Mouse (Mus musculus) central nervous system, embryonic 11.5 days (tissue): Measurements from ENCODE around the gene Ccl24. TPM values are rescaled to one million over a fixed set of nuclear protein-coding genes. Genes with fewer than 3 reads are reported as not detected.

Experiments used
- polyA plus RNA-seq: library from polyadenylated mRNA; depleted of rRNA; stranded (reverse); fragments of >200 nt; gene quantifications from 2 replicates; pipeline ENCODE4 v1.2.3, GENCODE M21; 2012; rRNA removed

The Ccl24 gene
- polyA plus RNA-seq = 1.1 and 1.9 TPM in 2 replicates

DNA sequence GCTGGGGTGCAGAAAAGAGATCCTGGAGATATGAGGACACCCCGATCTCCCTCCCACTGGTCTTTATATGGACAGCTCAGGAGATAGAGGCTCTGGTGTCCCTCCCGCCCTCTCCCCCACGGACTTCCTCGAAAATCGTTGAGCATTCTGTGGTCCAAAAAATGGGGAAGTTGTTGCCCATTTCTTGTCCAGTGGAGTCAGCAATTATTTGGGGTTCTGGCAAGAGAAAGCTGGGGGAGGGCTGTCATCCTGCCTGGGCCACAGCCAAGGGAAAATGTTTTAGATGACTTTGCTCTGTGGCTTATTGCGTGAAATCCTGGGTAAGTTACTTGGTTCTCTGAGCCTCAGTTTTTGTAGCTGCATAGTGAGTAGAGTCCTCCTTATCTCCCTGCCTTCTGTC, at the start of gene Ccl24:
TSS of gene Ccl24 (minus strand) at position 44 of the 400 bp plus-strand sequence.

DNA sequence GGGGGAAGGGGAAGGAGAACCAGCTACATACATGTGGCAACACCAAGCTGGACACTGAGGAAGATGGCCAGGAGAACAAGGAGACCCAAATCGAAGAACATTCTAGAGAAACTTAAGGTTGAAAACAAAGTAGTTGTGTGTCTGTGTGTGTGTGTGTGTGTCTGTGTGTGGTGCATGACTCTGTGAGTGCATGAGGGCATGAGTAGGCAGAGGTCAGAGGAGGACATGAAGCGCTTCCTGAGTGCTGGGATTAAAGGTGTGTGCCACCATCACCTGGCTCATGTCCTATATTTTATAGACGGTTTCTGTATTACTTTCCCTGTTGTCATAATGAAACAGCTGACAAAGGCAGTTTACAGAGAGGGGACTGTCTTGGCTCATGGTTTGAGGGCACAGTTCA, 9.4 kb downstream of the Ccl24 start, which contains the start of gene Ccl26:
TSS of gene Ccl26 (minus strand) at position 101 of the 400 bp plus-strand sequence.

DNA sequence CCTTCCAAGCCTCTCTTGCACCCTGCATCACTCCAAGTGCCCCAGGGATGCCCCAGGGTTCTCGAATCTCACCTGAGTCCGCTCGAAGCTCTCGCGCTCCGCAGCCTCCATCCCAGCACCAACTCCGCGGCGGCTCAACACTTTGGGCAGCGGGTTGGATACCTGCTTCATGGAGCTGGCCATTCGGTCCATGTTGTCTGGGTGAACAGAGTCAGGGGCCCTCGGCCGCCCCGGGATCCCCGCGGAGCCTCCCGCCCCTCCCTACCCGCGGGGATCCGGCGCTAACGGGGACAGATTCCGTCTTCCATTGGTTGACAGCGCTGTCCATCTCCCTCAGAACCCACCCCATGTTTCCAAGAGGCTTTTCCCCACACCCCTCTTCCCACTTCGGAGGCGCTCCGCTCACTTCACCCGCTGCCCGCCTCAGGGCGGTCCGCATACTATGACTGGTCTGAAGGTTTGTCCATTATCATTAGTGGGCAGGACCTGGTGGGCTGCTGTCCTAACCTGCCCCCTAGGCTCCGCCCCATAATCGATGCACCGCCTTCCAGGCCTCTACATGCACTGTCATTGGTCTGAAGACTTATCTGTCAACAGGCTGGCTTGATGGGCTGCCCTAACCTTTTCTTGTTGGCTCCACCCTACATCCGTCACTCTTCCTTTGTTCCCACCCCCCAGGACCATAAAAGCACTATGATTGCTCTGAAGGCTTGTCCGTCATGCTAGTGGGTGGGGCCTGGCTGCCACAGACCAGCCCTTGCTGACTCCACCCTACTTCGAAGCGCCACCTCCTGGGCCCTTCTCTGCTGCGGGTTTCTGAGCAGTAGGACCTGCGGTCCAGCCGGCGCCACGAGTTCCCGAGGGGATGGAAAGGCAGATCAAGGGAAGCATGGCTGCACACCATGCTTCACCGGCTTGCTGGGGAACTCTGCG, 27.7 kb downstream of the Ccl24 start, which contains the start of gene Hip1:
TSS of gene Hip1 (minus strand) at position 256 of the 933 bp plus-strand sequence.

Other genes with a start within 250 kb of the Ccl24 start
- gene Fkbp6, start 223.0 kb downstream of the Ccl24 start, polyA plus RNA-seq = 0.08 and 0.31 TPM in 2 replicates
- gene Trim50, start 219.8 kb downstream of the Ccl24 start, polyA plus RNA-seq = not detected in 2 replicates
- 29.4 and 38.3 TPM in 2 replicates for gene Nsun5, start 203.1 kb downstream of the Ccl24 start, polyA plus RNA-seq
- gene Pom121, start 178.5 kb downstream of the Ccl24 start, polyA plus RNA-seq = 28.3 and 43.1 TPM in 2 replicates
- 37.4 and 50.7 TPM in 2 replicates for gene Hip1, start 27.9 kb downstream of the Ccl24 start, polyA plus RNA-seq
- gene Ccl26, start 9.5 kb downstream of the Ccl24 start, polyA plus RNA-seq = not detected in 2 replicates
- 31.3 and 43.9 TPM in 2 replicates for gene Rhbdd2, start 59.6 kb upstream of the Ccl24 start, polyA plus RNA-seq
- 98.3 and 105 TPM in 2 replicates for gene Por, start 97.0 kb upstream of the Ccl24 start, polyA plus RNA-seq
- 17.2 and 21.9 TPM in 2 replicates for gene Tmem120a, start 171.4 kb upstream of the Ccl24 start, polyA plus RNA-seq
- 0.09 TPM in 1 of 2 replicates, not detected in the other for gene Styxl1, start 205.3 kb upstream of the Ccl24 start, polyA plus RNA-seq
- 368 and 514 TPM in 2 replicates for gene Mdh2, start 205.4 kb upstream of the Ccl24 start, polyA plus RNA-seq
- 25.2 and 42.1 TPM in 2 replicates for gene Srrm3, start 233.8 kb upstream of the Ccl24 start, polyA plus RNA-seq